Mouse (Mus musculus): ENCODE results near the gene Dbn1. TPM values are rescaled to one million over a fixed set of nuclear protein-coding genes. Genes with fewer than 3 reads are reported as not detected.
"Not testable (repeated sequence)": the region's sequence is repeated elsewhere in the genome, so short reads cannot be mapped to it uniquely, and the experiment has no call there.

Gene Dbn1
- polyA plus RNA-seq, 1 experiment from 2014 or later: 639 TPM

DNA sequence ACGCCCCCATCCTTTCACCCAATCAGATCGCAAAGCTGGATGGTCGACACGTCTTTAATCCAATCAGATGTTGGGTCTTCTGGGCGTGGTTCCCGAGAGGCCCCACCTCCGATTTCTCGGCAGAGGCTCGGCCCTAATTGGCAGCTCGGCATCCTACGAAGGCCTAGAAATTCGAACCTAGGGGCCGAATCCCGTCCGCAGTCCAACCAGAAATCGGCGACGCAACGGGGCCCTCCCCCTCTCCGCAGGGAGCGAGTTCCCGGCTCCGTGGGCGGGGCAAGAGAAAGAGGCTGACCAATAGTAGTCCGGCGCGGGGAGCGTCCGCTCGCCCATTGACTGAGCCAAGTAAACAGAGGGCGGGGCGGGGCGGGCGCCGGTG is 43.0 kb downstream of the Dbn1 start, which contains the start of gene Grk6:
TSS of gene Grk6 (plus strand) at position 136 of the 379 bp plus-strand sequence.
- H3K27ac ChIP-seq: peak within 1 kb of the TSS; percentile 95
- no peaks in the 10 kb centered on the region for H3K27me3 ChIP-seq
- H3K4me3 ChIP-seq: peak within 1 kb of the TSS; percentile 87
- no peaks in the 10 kb centered on the region for H3K9me3 ChIP-seq (replicated peaks)
- peaks cover 38% of the 10 kb centered on the region for H3K4me1 ChIP-seq
- peak; percentile 96 for ATAC-seq
- peak within 1 kb of the TSS; percentile 90 for H3K4me2 ChIP-seq
- under 1% methylated on average over 35 of the region's 35 CpGs for WGBS
- peaks cover 11% of the 10 kb centered on the region for H3K36me3 ChIP-seq (ENCODE audit: poor library complexity, severe bottlenecking)
- H3K9ac ChIP-seq: peak within 1 kb of the TSS; percentile 96

DNA sequence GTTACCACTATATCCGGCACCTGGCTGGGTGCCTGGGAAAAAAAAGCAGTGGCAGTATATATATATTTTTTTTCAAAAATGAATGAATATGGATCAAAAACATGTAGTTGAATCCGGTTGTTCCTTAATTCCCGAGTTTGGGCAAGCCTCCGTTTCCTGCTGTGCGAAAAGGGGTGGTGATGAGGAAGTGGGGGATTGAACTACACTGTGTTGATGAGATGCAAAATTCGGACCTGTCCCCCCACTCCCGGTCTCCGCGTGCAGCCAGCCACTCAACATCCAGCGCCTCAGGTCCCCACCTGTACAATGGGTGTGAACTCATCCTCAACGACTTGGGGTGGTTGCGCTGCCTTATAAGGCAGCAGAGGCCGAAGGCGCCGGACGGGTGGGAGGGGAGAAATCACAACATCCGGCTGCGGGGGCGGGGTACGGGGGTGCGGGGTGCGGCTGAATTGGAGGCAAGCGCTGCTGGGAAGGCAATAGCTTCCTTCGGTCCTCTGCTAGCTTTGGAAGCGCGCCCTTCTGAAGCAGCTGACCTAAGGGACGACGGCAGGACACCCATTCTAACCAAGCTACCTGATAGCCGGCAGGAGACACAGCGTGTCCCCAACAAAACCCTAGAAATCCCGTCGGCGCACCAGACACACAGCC is 43.5 kb downstream of the Dbn1 start:
- WGBS: 1% methylated on average over 33 of the region's 33 CpGs
- peak; percentile 73 for ATAC-seq
- Histone ChIP-seq H3K4me2 (peak overlapping the region; percentile 70), H3K27ac (peak overlapping the region; percentile 95), H3K4me3 (peak overlapping the region; percentile 87), H3K9me3 (replicated peaks) (no peaks in the 10 kb centered on the region), H3K4me1 (peaks cover 38% of the 10 kb centered on the region), H3K27me3 (no peaks in the 10 kb centered on the region), H3K9ac (peak overlapping the region; percentile 71), H3K36me3 (ENCODE audit: poor library complexity, severe bottlenecking) (peaks cover 6% of the 10 kb centered on the region)

DNA sequence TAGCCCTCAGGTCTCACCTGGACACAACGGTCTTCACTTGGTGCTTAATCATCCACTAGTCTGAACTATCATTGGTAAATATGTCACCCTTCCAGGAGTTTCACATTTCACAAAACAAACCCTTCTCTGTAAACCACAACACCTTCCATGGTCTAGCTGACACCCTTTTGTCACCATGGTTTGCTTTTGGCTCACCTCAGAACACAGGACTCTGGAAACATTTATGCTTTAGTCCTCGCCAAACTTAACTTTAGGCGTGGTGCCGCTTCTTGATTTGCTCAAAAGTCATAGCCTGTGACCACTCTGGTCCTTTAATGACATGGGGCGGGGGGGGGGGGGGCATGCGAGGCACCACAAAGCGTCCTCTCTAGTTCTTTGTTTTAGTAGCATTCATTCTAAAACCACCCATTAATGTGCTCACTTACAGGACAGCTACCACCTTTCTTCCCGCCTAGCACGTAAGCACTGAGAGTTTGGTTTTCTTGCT is 44.1 kb downstream of the Dbn1 start:
- ATAC-seq: no peak
- H3K4me1 ChIP-seq: peaks cover 38% of the 10 kb centered on the region
- H3K9ac ChIP-seq: peak overlapping the region; percentile 71
- H3K27ac ChIP-seq: peak overlapping the region; percentile 95
- peak overlapping the region; percentile 70 for H3K4me2 ChIP-seq
- H3K4me3 ChIP-seq: peak overlapping the region; percentile 87
- H3K27me3 ChIP-seq: no peaks in the 10 kb centered on the region
- H3K36me3 ChIP-seq (ENCODE audit: poor library complexity, severe bottlenecking): peaks cover under 1% of the 10 kb centered on the region; the same call in 1 of the 2 replicates
- no peaks in the 10 kb centered on the region for H3K9me3 ChIP-seq (replicated peaks)
- 44% methylated on average over 9 of the region's 9 CpGs for WGBS

DNA sequence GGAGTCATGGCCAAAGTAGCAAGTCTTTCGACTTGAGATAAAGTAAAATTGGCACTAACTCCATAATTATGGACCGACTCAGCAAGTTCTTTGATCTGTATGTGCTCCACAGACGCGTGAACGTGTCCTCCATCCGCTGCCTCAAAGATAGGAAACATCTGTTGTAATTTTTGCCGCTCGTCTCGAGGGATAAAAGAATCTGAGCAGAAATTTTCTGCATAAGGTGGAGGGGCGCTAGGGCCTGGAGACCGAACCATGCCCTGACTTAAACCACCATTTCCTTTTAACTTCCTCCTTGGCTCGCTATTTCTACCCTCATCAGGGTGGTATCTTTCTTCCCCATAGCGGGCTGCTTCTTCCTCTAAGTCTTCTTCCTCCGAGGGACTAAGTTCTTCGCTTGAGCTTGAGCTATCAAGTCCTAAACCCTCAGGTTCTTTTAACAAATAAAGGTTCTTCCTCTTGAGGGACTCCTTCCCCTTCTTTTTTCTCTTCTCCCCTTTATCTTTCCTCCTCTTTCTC is 50.7 kb downstream of the Dbn1 start:
- not testable (repeated sequence) for H3K4me2 ChIP-seq; H3K9me3 ChIP-seq (replicated peaks); H3K4me3 ChIP-seq; ATAC-seq; H3K36me3 ChIP-seq (ENCODE audit: poor library complexity, severe bottlenecking); H3K27me3 ChIP-seq; H3K27ac ChIP-seq; H3K9ac ChIP-seq; H3K4me1 ChIP-seq
- 89% methylated on average over 15 of the region's 15 CpGs for WGBS

DNA sequence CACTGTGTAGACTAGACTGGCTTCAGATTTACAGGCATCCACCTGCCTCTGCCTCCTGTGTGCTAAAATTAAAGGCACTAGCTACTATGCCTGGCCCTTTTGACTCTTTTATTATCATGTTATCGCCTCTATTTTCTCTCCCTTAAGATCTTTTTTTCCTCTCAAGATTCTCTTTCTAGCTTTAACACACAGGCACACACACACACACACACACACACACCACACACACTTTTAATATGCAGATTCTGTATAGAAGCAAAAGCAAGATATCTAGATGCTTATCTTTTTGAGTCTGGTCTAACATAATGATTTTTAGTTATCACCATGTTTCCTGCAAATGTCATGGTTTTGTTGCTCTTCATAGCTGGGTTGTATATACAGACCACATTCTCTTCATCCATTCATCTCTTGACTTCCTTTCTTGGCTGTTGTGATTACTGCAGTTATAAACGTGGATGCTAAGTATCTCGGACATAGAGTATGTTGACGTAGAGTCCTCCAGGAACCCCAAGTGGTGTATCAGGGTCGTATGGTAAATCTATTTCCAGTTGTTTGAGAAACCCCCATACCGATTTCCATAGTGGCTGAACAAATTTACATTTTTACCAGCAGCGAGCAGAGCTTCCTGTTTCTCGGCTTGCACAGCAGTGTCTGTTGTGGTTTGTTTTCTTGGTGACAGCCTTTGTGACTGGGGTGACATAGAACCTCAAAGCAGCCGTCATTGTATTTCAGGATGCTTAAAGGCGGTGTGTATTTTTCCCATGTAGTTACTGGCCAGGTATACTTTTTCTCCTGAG is 55.8 kb downstream of the Dbn1 start:
- Histone ChIP-seq H3K9me3 (replicated peaks) (no peaks in the 10 kb centered on the region), H3K4me3 (no peak overlapping the region), H3K9ac (no peak overlapping the region), H3K27ac (no peak overlapping the region), H3K4me1 (no peaks in the 10 kb centered on the region), H3K4me2 (no peak overlapping the region), H3K27me3 (no peaks in the 10 kb centered on the region), H3K36me3 (ENCODE audit: poor library complexity, severe bottlenecking) (no peaks in the 10 kb centered on the region)
- 78% methylated on average over 10 of the region's 10 CpGs for WGBS
- ATAC-seq: no peak

DNA sequence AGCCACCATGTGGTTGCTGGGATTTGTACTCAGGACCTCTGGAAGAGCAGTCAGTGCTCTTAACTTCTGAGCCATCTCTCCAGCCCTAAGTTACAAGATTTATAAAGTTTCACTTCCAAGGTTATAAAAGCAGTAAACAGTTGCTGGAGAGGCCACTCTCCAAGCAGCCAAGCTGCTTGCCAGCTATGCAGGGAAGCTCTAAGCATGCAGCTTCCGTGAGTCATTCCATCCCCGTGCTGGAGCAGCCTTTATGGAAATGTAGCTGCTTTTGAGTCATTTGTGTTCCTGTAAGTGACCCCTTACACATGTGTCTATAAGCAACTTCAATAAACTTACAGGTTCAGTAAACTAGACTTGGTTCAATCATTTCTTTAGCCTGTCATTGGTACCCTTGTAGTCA is 57.3 kb downstream of the Dbn1 start:
- Histone ChIP-seq H3K27me3 (no peaks in the 10 kb centered on the region), H3K4me2 (no peak overlapping the region), H3K36me3 (ENCODE audit: poor library complexity, severe bottlenecking) (no peaks in the 10 kb centered on the region), H3K27ac (no peak overlapping the region), H3K9ac (no peak overlapping the region), H3K4me1 (no peaks in the 10 kb centered on the region), H3K9me3 (replicated peaks) (no peaks in the 10 kb centered on the region), H3K4me3 (no peak overlapping the region)
- ATAC-seq: no peak
- WGBS: 93% methylated on average over 2 of the region's 2 CpGs

DNA sequence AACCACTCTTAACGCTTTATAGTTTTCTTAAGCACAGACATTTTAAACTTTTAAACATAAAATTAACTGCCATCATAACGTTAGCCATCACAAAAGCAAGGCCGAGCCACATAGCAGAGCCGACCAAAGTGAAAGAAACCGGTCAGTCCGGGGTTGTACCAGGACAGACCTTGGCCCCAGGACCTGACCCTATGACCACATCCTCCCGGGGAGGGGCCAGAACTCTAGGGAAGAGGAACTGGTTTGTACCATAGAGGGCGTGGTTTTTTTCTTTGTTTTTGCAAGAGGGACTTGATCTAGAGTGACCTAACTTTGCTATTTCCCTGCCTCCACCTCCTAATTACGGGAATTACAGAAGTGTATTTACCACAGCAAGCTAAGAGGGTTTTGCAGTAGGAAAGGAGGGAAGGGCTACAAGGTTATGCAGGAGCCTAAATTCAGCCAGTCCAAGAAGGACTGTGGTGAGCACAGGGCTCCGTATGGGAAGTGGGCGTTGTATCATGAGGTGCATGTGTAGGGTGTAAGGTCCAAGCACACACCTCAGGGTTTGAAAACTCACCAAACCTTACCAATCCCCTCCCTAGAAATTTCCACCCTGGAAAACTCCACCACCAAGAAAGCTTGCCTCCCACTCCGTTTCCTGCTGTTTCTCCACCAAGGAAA is 58.6 kb downstream of the Dbn1 start:
- H3K9me3 ChIP-seq (replicated peaks): no peaks in the 10 kb centered on the region
- no peak overlapping the region for H3K4me2 ChIP-seq
- H3K9ac ChIP-seq: no peak overlapping the region
- H3K4me3 ChIP-seq: no peak overlapping the region
- no peak overlapping the region for H3K27ac ChIP-seq
- no peak for ATAC-seq
- no peaks in the 10 kb centered on the region for H3K27me3 ChIP-seq
- 80% methylated on average over 12 of the region's 12 CpGs for WGBS
- H3K4me1 ChIP-seq: no peaks in the 10 kb centered on the region
- no peaks in the 10 kb centered on the region for H3K36me3 ChIP-seq (ENCODE audit: poor library complexity, severe bottlenecking)

DNA sequence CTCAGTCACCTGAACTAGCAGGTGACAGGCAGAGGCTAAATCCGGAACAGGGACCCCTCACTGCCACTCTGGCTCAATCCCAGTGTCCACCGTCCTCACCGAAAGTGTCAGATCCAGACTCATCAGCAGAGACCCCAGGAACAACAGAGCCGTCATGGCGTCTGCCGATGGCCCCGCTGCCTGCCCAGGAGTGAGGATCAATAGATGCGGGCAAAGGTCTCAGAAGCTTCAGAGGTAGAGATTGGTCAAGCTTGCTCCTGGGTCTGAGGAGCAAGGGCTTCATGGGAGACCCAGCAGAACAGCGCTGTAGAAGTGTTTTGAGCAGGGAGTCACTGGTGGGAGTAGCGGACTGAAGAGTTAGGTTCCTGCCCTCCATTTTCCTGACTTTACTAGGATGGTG is 61.3 kb downstream of the Dbn1 start, which contains the start of gene F12:
TSS of gene F12 (minus strand) at position 181 of the 400 bp plus-strand sequence.
- Histone ChIP-seq H3K27me3 (peaks cover 11% of the 10 kb centered on the region), H3K4me1 (peaks cover under 1% of the 10 kb centered on the region; the same call in 1 of the 2 replicates), H3K4me3 (no peak within 1 kb of the TSS), H3K4me2 (no peak within 1 kb of the TSS), H3K36me3 (ENCODE audit: poor library complexity, severe bottlenecking) (no peaks in the 10 kb centered on the region), H3K9me3 (replicated peaks) (no peaks in the 10 kb centered on the region), H3K27ac (no peak within 1 kb of the TSS), H3K9ac (no peak within 1 kb of the TSS)
- 89% methylated on average over 10 of the region's 10 CpGs for WGBS
- no peak for ATAC-seq

Small RNA genes within 50 kb of the gene (microRNA-seq; reads per million reads assigned to microRNA genes)
- gene Mir6943: 0.80 reads per million
- 80.8 reads per million, percentile 48 among the genes with 10 or more reads in this experiment for gene Mir6944
- 1.6 reads per million for gene Mir6945

Other genes starting within 250 kb of the Dbn1 start
- gene Prelid1, start 167.6 kb downstream of the Dbn1 start, polyA plus RNA-seq (2015; fragmentation: Nextera tagmentation; extraction: Ambion mirVana): 309 and 331 TPM in 2 replicates
- 102 and 105 TPM in 2 replicates for gene Rab24, start 166.2 kb downstream of the Dbn1 start, polyA plus RNA-seq (2015; fragmentation: Nextera tagmentation; extraction: Ambion mirVana)
- 42.8 and 44.6 TPM in 2 replicates for gene Mxd3, start 158.3 kb downstream of the Dbn1 start, polyA plus RNA-seq (2015; fragmentation: Nextera tagmentation; extraction: Ambion mirVana)
- 57.9 and 60.5 TPM in 2 replicates for gene Lman2, start 125.3 kb downstream of the Dbn1 start, polyA plus RNA-seq (2015; fragmentation: Nextera tagmentation; extraction: Ambion mirVana)
- 0.30 and 0.40 TPM in 2 replicates for gene Rgs14, start 118.4 kb downstream of the Dbn1 start, polyA plus RNA-seq (2015; fragmentation: Nextera tagmentation; extraction: Ambion mirVana)
- not detected in 2 replicates for gene Slc34a1, start 89.9 kb downstream of the Dbn1 start, polyA plus RNA-seq (2015; fragmentation: Nextera tagmentation; extraction: Ambion mirVana)
- 0.60 TPM in 1 of 2 replicates, not detected in the other for gene Pfn3, start 72.9 kb downstream of the Dbn1 start, polyA plus RNA-seq (2015; fragmentation: Nextera tagmentation; extraction: Ambion mirVana)
- not detected in 2 replicates for gene F12, start 61.3 kb downstream of the Dbn1 start, polyA plus RNA-seq (2015; fragmentation: Nextera tagmentation; extraction: Ambion mirVana)
- 24.9 and 26.9 TPM in 2 replicates for gene Grk6, start 43.0 kb downstream of the Dbn1 start, polyA plus RNA-seq (2015; fragmentation: Nextera tagmentation; extraction: Ambion mirVana)
- gene Prr7, start 23.8 kb downstream of the Dbn1 start, polyA plus RNA-seq (2015; fragmentation: Nextera tagmentation; extraction: Ambion mirVana): 1.6 and 2.2 TPM in 2 replicates
- gene Pdlim7, start 25.6 kb upstream of the Dbn1 start, polyA plus RNA-seq (2015; fragmentation: Nextera tagmentation; extraction: Ambion mirVana): 152 and 157 TPM in 2 replicates
- 2.1 and 3.7 TPM in 2 replicates for gene Dok3, start 41.2 kb upstream of the Dbn1 start, polyA plus RNA-seq (2015; fragmentation: Nextera tagmentation; extraction: Ambion mirVana)
- gene Ddx41, start 48.5 kb upstream of the Dbn1 start, polyA plus RNA-seq (2015; fragmentation: Nextera tagmentation; extraction: Ambion mirVana): 67.3 and 72.1 TPM in 2 replicates
- 58.1 and 58.7 TPM in 2 replicates for gene Fam193b, start 83.0 kb upstream of the Dbn1 start, polyA plus RNA-seq (2015; fragmentation: Nextera tagmentation; extraction: Ambion mirVana)
- 101 and 120 TPM in 2 replicates for gene Tmed9, start 85.6 kb upstream of the Dbn1 start, polyA plus RNA-seq (2015; fragmentation: Nextera tagmentation; extraction: Ambion mirVana)
- gene B4galt7, start 111.8 kb upstream of the Dbn1 start, polyA plus RNA-seq (2015; fragmentation: Nextera tagmentation; extraction: Ambion mirVana): 34.7 and 35.8 TPM in 2 replicates
- gene Caml, start 134.9 kb upstream of the Dbn1 start, polyA plus RNA-seq (2015; fragmentation: Nextera tagmentation; extraction: Ambion mirVana): 88.0 and 88.7 TPM in 2 replicates
- gene Ddx46, start 146.9 kb upstream of the Dbn1 start, polyA plus RNA-seq (2015; fragmentation: Nextera tagmentation; extraction: Ambion mirVana): 36.6 and 38.6 TPM in 2 replicates
- gene B230219D22Rik, start 205.0 kb upstream of the Dbn1 start, polyA plus RNA-seq (2015; fragmentation: Nextera tagmentation; extraction: Ambion mirVana): 58.4 and 60.6 TPM in 2 replicates
- 98.2 and 108 TPM in 2 replicates for gene Txndc15, start 226.5 kb upstream of the Dbn1 start, polyA plus RNA-seq (2015; fragmentation: Nextera tagmentation; extraction: Ambion mirVana)
- 24.5 and 25.9 TPM in 2 replicates for gene Pcbd2, start 239.3 kb upstream of the Dbn1 start, polyA plus RNA-seq (2015; fragmentation: Nextera tagmentation; extraction: Ambion mirVana)